Mouse (Mus musculus): ENCODE measurements around the gene Ehbp1l1.
"Not testable (repeated sequence)": the region's sequence is repeated elsewhere in the genome, so short reads cannot be mapped to it uniquely, and the experiment has no call there.

Ehbp1l1 gene

DNA sequence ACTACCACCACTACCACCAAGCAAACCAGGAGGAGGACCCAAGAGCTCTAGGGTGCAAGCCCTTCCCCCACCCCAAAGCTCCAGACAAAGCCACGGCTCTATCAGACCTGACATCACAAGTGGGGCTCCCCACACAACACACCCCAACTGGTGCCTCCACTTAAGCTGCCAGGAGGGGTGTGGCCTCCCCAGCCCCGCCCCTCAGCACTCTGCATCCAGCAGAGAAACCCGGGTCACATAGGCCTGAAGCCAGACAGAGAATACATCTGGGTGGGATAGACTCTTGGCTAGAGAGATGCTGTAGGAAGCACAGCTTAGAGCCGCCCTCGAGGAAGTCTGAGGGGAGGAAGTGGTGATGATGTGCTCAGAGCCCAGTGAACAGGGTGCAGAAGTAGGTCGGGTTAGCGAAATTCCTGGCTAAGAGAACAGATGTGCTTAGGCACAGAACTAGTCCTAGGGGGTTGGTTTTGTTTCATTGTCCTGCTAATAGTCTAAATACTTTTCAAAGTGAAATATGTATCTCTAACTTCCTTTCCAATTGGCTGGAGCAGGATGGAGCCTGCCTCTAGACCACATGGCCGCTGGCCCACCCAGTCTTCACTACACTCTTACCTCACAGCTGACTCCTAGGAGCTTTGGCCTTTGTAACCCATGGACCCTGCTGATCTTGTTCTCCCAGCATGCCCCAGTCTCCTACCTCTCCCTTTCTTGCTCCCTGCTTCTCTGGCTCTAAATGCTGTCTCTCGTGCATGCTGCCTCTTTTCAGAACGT is 21.1 kb downstream of the Ehbp1l1 start:
- no peak for DNase-seq

DNA sequence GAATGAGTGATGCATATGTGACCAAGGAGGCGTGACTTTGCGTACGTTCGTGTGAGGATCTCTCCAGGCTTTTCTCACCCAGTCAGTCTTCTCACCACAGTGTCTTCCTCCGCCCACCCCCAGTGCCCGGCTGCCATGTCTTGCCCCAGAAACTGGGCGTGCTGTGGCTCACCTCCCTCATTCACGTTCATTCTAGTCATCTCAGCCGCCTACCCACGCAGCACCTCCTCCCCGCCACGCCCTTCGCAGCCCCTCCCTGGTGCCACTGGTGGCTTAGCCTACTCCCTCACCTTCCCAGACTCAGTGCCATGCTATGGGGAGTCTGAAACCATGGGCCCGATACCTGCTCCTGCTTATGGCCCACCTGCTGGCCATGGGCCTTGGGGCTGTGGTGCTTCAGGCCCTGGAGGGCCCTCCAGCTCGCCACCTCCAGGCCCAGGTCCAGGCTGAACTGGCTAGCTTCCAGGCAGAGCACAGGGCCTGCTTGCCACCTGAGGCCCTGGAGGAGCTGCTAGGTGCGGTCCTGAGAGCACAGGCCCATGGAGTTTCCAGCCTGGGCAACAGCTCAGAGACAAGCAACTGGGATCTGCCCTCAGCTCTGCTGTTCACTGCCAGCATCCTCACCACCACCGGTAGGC is 21.8 kb downstream of the Ehbp1l1 start, which contains the start of gene Kcnk7:
TSS of gene Kcnk7 (plus strand) at position 205 of the 638 bp plus-strand sequence.
- DNase-seq: no peak

DNA sequence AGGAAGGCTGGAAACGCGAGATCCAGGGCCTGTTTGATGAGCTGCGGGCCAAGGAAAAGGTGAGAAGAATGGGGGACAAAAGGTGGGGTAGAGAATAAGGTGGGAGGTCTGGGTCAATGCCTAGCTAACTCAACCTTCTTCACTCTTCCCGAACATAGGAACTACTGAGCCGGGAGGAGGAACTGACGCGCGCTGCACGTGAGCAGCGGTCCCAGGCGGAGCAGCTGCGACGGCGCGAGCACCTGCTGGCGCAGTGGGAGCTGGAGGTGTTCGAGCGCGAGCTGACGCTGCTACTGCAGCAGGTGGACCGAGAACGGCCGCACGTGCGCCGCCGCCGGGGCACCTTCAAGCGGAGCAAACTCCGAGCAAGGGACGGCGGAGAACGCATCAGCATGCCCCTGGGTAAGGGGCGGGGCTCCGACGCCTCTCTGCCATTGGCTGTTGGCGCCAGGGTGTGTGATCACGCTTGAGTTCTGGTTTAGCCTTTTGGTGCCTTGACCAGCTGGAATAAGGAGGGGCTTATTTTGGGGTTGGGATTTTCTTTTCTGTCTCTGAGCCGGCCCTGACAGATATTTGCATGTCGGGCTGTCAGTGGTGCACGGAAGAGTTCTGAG is 30.2 kb downstream of the Ehbp1l1 start:
- DNase-seq: no peak

DNA sequence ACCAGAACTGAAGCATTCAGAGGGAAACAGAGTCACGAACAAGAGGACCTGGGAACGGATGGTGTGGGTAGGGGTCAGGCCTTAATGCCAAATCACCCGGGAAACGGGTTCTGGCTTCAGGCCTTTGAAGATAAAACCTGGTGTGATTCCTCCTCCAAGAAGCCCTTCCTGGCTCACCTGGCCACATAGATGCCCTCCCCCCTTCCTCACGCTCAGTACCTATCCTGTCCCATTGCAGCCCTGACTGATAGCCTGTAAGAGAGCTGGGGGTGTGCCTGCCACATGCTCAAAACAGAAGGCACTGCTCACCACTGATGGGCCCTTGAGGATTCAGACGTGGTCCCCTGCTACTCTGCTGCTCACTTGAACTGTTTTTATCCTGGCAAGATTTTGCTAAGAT is 32.3 kb downstream of the Ehbp1l1 start:
- no peak for DNase-seq

DNA sequence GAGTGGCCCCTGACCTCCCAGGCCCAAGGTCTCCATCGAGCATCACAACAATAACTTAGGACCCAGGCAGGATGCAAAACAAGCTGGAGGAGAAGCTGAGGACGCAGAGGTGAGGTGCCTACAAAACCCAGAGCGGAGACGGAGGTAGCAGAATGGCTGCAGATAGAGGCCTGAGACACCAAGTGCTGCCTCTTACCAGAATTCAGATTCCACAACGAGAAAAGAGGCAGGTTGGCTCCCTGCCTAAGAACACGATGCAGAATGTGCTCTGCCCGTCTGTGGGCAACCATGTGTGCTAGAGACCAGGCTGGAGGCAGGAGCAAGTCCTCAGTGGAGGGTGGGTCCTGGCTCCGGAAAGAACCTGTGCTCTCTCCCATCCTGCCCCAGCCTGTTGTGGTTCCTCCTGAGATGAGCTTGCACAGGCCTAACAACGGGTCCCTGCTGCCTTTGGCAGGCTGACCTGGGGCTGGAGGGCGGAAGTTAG is 33.2 kb downstream of the Ehbp1l1 start:
- peak; percentile 39 for DNase-seq

DNA sequence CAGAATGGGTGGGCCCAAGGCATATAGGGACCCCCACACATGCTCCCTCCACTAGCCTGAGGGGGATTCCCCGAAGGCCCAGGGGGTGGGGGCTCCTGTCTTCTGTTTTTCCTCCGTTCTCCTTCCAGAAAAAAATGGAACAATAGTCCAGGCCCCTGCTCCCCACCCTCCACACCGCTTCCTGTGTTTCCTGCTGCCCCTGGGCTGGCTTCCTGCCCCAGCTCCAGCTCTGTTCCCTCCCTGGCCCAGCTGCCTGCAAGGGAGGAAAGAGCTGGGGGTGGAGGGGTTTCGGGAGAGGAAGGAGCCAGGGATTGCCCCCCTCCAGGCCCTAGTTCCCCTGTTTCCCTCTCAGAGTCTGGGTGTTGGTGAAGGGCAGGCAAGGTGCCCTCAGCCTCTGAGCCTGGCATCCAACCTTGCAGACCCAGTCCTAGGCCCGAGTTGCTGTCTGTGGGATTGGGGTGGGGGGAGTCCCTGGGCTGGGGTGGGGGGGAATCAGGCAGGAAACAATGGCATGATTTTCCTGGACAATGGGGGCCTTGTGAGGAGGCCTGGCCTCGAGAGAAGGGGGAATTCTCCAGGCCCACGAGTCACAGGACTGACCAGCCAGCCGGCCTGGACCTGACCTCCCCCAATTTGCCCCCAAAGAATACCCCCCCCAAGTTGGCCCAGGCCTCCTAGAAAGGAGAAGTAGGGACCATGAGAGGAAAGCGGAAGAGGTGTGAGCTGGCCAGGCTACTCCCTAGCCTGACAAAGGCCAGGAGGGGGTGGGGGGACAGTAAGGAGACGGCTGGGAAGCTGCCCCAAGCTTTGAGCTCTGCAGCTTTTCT is 33.8 kb downstream of the Ehbp1l1 start:
- peak; percentile 68 for DNase-seq

DNA sequence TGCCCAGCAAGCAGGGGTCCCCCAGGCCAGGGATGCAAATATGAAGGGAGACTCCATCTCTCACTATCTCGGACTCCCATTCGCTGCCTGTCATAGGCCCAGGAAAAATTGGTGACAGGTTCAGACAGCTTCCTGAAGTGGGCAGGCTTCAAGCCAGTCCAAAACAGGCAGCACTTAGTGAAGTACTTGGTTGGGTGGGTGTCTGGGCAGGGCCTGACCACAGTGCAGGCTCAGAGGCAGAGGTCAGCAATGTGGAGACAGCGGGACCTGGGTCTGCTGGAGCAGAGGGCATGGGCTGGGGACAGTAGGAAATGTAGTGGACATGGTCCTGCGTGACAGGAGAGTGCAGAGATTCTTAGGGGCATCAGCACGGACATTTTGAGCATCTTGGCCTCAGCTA is 34.5 kb downstream of the Ehbp1l1 start:
- DNase-seq: no peak

DNA sequence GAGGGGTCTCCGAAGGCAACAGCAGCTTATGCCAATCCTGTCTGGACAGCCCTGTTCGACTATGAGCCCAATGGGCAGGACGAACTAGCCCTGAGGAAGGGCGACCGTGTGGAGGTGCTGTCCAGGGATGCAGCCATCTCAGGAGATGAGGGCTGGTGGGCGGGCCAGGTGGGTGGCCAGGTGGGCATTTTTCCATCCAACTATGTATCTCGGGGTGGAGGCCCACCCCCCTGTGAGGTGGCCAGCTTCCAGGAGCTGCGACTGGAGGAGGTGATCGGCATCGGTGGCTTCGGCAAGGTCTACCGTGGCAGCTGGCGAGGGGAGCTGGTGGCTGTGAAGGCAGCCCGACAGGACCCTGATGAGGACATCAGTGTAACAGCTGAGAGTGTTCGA is 35.8 kb downstream of the Ehbp1l1 start:
- peak; percentile 42 for DNase-seq

DNA sequence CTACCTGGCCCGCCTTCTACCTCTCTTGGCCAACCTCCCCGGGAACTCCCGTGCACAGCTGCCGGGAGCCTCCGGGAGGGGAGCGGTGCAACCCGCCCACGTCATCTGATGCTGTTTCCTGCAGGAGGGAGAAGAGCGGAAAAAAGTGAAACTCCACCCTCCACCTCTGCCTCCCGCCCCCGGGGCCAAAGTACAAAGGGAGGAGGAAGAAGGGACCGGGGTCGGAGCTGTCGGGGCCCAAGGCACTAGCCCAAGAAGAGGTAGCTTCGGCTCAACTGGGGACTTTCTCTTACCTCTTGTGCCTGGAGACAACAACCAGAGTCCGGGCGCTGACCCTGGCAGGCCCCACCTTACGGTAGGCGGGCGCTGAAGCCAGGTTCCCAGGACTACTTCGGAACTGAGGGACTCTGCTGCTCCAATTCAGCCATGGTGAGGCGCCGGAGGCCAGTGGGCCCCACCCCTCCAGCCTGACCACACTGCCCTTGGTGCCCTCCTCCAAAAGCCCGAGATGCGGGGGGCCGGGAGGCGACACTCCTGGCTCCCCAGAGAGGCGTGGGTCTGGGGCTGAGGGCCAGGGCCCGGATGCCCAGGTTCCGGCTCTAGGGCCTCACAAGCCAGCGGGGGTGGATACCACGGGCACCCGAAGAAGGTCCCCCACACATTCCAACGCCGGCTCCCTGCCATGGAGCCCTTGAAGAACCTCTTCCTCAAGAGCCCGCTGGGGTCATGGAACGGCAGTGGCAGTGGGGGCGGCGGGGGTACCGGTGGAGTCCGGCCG is 36.4 kb downstream of the Ehbp1l1 start:
- peak; percentile 97 for DNase-seq

DNA sequence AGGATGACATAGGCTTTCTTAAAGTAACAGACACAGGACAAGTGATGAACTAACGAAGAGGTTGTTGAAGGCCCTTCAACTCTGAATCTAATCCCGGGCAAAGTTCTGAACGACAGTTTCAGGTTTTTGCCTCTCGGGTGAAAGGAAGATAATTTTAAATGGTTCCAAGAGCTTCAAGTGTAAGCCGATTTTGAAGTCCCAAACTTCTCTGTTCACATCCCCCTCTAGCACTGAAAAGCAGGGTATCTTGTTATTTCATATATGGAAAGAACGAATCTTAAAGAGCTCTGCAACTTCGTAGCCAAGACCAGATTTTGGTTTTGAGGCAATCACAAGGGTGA is 37.1 kb downstream of the Ehbp1l1 start:
- DNase-seq: no peak

DNA sequence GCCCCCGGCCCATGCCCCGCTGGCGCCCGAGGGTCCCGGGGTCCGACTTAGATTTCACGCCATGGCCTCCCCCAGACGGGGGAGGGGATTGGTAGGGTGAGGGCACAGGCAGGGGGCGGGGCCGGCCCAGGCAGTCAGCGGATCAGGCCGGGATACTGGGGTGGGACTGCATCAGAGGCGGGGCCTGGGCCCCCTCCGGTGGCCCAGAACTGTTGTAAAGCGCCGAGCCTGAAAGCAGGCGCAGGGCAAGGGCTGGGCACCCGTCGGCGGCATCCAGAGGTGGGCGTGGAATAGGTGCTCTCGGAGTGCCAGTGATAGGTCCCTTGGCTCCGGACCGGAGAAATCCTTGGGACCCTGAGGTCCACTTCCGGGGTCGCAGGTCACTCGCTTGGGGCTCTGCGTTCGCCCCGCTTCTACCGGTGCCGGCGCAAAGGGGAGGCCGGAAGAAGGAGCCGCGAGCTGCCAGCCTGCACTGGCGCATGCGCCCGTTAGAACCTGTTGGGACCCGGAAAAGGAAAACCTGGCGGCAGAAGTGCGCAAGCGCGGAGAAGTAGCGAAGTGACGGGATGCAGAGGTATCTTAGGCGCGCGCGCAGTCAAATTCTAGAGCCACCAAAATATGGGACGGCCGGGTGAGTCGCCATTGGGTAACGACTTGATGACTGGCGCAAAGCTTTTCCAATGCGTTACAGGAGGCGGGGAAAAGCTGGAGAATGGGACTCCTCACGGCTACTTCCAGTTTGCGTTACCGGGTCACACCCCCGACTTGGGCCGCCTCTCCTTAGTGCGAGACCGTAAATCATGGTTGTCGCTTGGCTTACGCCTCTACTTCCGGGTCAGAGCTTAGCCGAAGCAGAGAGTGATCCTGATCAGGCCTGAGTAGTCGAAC is 37.7 kb downstream of the Ehbp1l1 start, which contains the start of the genes Map3k11 and Pcnx3:
TSS of gene Map3k11 (plus strand) at position 543 of the 888 bp plus-strand sequence.
TSS of gene Pcnx3 (minus strand) at position 709 of the 888 bp plus-strand sequence.
- peak; percentile 99 for DNase-seq

DNA sequence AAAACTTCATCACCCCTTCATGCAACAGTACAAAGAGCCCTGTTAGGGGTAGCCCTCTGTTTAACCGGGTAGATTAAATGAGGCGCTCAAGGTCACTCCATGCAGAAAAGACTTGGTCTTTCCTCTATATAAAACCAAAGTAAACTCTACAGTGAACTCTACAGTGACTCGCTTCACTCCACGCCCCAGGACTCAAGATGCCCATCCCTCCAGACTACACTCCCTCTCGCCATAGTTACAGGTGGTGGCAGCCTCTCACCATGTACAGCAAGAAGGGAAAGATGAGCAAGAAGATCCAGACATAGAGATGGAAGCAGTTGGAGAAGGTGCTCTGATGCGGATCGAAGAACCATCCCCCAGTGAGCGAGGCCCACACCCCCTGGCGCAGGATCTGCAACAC is 38.4 kb downstream of the Ehbp1l1 start:
- no peak for DNase-seq

DNA sequence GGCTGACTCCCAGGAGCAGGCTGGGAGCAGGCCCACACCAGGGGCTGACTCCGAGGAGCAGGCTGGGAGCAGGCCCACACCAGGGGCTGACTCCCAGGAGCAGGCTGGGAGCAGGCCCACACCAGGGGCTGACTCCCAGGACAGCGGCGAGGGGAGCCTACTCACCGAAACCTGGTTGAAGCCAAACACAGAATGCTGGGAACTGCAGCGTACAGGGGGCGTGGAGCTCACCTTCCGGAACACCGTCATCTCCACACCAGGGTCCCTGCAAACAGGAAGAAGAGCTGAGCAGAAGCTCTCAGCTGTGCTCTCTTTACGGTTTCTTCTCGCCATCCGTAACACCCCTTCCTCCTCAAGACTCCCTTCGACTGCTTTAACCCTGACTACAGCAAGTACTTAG is 39.2 kb downstream of the Ehbp1l1 start:
- not testable (repeated sequence) for DNase-seq

DNA sequence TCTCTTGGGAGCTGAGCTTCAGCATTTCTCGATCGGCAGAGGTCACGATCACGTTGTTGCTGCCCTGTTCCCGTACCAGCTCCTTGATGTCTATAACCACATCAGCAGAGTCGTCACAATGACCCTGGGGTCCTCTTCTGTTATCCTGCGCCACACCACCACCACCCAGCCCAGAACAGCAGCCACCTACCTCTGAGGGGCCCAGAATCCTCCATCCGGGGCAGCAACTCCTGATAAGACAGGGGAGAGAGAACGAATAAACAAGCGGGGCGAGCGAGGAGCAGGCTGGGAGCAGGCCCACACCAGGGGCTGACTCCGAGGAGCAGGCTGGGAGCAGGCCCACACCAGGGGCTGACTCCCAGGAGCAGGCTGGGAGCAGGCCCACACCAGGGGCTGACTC is 39.7 kb downstream of the Ehbp1l1 start:
- no peak for DNase-seq

DNA sequence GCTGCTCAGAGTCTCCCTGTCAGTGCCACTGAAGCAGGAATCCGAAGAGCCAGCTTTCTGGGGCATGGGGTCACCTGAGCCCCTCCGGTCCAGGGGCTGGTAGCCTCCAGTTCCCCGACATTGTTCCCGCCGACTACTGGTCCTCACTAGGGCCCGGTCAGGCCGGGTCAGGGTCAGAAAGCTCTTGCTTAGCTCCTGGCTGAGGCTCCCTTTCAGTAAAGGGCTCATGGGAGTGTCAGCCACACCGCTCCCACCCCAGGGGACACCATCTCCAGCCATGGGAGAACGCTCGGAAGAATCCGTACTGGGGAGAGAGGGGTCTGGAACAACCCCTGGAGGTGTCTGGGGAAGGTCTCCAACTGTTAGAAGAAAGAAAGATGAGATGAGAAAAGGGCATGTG is 40.3 kb downstream of the Ehbp1l1 start:
- DNase-seq: no peak

DNA sequence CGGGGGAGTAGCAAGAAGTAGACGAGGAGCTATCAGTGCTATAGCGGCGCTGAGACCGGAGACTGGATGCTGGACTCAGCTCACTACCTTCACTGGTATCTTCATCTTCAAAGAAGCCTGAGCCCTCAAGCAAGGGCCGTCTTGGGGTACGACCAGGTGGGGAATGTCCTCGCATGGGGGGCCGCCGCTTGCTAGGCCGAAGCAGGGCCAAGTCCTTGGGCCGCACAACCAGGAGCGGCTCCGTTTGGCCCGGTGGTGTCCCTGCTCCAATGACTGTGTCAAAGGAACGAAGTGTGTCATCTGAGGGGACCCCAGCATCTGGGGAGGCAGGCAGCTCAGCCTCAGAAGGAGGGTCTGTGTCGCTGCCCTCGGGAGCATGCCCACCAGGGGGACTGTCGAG is 40.7 kb downstream of the Ehbp1l1 start:
- DNase-seq: no peak

DNA sequence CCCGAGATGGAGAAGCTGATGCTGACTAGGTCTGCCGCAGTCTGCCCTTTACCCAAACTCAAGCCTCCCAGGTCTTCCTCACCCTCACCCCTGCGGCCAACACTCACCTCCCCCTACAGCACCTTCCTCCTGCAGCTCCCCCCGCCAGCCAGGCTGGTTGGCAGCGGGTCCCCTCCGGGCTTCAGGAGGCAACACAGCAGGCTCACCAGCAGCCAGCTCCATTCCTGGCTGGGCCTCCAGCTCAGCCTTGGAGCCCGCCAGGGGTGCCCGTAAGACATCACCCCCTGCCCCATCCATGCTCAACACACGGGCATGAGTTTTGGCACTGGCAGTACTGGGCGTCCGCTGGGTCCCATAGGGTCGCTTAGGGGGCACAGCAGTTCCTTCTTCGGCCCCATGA is 41.1 kb downstream of the Ehbp1l1 start:
- DNase-seq: no peak

DNA sequence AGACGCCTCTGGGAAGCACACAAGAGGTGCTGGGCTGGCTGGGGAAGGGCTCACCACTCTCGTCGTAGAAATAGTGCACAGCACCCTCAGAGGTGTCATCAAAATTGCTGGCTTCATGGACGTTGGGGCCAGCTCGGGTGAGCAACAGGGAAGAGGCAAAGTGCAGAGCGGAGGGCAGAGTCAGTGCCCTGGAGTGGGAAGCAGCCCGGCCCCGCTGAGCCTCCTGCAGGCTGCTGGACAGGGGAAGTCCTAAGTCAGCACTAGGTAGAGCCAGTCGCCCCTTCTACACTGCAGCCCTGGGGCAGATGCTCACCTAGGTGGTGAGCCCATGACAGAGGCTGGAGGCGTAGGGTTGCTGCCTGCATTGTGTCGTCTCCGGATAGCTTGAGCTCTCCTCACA is 41.9 kb downstream of the Ehbp1l1 start:
- no peak for DNase-seq

DNA sequence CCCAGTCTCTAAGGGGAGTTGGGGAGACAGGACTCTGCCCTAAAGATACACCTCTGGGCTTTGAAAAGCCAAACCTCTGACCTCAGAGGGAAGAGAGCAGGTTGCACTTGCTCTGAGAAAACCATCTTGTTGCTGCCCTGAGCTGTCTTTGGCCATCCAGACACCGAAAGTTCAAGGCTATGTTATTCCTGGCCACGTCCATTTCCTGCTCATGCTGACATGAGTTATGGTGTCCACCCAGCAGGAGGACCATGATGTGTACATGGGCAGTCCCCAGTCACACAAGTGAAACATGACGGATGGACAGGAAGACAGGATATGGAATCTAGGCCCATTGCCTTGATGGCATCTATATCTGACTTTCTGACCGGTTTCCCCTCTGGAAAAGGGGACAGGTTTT is 45.7 kb downstream of the Ehbp1l1 start:
- peak; percentile 59 for DNase-seq

DNA sequence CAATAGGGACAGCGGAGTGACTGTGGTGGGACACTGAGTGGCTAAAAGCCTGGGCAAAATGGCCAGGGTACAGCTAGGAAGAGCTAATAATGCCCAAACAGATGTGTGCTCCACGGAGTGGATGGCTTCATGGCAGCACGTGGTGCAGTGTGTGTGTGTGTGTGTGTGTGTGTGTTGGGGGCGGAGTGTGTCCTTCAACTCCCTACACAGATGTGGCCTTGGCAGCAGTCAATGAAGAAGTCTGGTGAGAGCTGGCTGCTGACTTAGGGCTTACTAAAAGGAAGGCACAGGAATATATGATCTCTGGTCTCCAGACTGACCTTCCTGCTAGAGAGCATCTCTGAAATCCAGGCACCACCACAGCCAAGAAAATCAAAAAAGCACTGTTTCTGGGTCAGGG is 57.7 kb downstream of the Ehbp1l1 start:
- no peak for DNase-seq

DNA sequence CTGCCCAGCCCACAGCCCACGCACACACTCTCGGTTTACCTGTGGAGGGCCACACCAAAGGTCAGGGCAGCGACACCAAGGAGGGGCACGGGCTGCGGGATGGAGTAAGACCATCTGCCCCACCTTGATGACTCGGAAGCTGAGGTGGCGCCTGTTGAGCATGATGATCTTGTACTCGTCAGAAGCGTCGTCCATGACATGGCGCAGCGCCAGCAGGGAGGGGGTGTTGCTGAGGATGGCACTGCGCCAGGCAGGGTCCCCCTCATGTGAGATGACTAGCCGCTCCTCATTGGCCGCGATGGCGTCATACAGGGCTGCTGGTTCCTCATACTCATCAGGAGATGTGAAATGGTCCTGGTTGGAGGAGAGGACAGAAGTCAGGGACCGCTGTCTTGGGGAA is 59.7 kb downstream of the Ehbp1l1 start:
- DNase-seq: no peak
